Mouse (Mus musculus) testis, adult 2 months (tissue): ENCODE data around the gene Slc26a9.

ENCODE experiments used
- CTCF ChIP-seq: fragments of 200-500 bp; IDR thresholded peaks from 2 replicates; pipeline ENCODE4 v1.5.1; 2012; ENCODE audit warnings: low read depth, mild to moderate bottlenecking, inconsistent platforms, low read length, moderate library complexity; ENCODE audit not compliant: control insufficient read depth, insufficient read depth, insufficient replicate concordance
- POLR2A ChIP-seq: fragments of 200-500 bp; IDR thresholded peaks from 2 replicates; pipeline ENCODE4 v1.6.1; 2012; ENCODE audit warnings: low read depth, mild to moderate bottlenecking, inconsistent platforms, low read length, moderate library complexity; ENCODE audit not compliant: control insufficient read depth

DNA sequence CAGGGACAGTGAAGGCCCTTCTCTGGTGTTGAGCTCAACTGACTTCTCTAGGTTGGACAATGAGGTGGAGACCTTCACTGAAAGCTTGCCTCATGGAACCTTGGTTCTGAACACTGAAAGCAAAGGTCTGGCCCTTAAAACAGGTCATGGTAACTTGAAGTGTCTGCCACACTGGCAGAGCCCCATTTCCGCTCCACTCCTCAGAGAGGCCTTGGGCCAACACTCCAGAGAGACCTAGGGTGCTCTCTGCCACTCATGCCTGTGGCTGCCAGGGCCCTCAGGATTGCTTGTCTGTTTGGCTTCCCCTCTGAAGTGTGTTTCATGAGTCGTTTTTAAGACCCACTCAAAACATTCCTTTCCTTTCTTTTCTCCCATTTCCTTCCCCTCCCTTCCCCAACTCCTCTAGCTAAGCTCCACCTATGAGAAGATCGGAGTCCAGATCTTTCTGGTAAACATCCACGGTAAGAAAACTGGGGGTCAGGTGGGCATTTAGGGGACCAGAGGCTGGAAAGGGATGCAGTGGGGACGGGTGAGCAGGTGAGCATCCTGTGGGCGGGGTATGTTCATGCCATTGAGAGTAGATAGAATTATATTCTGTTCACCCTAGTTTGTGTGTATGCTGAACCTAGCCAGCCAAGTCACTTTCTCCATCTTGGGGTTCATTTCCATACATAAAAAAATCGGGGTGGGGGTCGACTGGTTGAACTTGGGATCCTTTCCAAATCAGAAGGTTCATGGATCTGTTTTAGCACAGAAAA is 20.9 kb downstream of the Slc26a9 start:
- TF ChIP-seq CTCF (no peak), POLR2A (no peak)
